Mouse (Mus musculus): Measurements from ENCODE around the gene Tle1.
A peak's percentile ranks its signal among the peaks of the same experiment; 100 is the strongest.

Tle1 gene

DNA sequence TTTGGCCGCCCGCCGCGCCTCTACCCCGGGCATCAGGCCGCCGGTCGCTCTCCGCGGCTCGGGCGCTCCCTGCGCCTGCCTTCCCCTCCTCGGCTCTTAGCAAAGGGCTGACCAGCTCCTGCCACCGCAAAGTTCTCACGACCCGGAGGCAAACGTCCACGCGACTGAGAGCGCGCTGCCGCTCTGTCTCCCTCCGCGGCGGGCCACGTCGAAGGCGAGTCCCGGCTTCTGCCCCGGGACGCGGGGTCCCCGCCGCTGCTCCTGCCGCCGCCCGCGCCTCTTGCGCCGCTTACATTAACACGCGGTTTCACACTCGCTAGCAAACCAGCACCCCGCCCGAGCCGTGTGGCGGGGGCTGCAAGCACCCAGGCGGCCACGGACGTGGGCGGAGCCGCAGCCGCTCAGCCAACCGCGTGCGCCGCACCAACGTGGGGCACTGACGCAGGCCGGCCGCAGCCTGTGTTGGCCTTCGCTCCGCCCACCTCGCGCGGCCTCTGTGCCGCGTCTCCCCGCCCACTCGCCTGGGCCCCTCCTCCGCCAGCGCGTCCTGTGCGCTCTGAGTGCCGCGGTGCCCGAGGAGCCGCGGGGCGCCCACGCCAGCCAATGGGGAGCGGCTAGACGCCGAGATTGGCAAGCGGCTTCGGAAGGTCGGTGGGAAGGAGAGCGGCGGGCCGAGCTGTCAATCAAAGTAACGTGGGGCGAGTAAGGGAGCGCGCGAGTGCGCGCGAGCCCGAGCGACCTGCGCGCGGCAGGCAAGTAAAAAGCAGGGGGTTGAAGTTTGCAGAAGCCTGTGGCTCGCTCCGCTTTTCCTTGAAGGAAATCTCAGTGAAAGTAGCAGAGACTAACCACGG, at the start of gene Tle1:
Gene Tle1 (minus strand): TSS at position 361 of the 851 bp plus-strand sequence.
- DNase-seq (ENCODE audit: inconsistent ontology term), result peak; percentile 100

DNA sequence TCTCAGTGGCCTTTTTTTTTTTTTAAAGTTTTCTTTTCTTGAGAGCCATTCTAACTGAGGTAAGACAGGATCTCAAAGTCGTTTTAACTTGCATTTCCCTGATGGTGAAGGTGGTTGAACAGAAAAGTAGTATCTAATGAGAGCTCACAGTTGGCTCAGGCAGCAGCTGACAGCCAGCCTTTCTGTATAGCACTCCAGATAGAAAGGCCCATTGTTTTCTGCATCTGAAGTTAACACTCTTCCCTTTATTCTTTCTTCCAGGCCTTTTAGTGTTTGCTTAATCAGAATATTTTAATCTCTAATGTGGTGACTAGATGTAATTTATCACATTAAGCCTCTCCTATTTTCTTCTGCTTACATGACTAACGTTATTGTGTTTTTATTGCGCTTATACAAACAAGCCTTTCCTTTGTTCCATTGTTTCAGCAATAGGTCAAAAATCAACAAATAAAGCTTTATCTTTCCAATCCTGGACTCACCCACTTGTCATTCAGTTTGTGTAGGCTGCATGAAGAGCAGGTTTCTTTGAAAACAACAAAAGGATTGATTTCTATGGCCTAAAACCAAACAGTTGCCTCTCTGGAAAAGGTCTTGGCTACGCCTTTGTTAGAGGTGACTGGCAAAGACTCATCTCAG, 33.0 kb upstream of the Tle1 start:
- DNase-seq (ENCODE audit: inconsistent ontology term), result peak; percentile 30

- DNase-seq (ENCODE audit: inconsistent ontology term), result no peak
Measured at GRCm38 (mm10) chr4:72232206-72232605, 31.5 kb upstream of the Tle1 start.

- no peak for DNase-seq (ENCODE audit: inconsistent ontology term)
Measured at GRCm38 (mm10) chr4:72230832-72231231, 30.1 kb upstream of the Tle1 start.

GRCm38 (mm10) chr4:72221629-72222028, 20.9 kb upstream of the Tle1 start:
- no peak for DNase-seq (ENCODE audit: inconsistent ontology term)

DNA sequence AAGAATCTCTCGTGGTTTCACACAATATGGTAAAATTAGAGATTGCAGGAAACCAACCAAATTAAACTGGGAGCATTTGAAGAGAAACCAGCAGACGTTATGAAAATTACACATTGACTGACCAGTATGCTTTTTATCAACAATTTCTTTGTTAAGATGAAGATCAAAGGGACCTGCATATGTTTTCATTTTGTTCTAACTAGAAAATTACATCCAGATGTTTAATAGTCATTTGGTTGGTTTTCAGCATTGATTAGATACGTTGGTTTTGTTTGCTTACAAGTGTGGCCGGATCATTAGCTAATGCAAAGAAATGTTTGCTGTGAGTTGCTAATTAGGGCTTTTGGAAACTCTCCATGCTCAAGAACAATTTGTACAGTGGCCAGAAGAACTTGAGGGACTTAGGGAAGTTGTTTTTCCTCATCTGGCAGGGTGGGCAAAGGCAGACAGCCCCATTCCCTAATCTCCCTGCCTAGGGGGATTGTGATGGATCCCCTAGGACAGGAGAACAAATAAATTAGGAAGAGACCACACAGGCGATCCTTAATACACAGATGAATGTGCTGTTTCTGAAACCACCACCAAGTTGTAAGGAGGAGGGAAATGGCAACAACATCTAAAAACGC, 3.8 kb upstream of the Tle1 start:
- no peak for DNase-seq (ENCODE audit: inconsistent ontology term)

- DNase-seq (ENCODE audit: inconsistent ontology term), result peak; percentile 76
Measured at GRCm38 (mm10) chr4:72201521-72201991, 837 bp upstream of the Tle1 start.

DNA sequence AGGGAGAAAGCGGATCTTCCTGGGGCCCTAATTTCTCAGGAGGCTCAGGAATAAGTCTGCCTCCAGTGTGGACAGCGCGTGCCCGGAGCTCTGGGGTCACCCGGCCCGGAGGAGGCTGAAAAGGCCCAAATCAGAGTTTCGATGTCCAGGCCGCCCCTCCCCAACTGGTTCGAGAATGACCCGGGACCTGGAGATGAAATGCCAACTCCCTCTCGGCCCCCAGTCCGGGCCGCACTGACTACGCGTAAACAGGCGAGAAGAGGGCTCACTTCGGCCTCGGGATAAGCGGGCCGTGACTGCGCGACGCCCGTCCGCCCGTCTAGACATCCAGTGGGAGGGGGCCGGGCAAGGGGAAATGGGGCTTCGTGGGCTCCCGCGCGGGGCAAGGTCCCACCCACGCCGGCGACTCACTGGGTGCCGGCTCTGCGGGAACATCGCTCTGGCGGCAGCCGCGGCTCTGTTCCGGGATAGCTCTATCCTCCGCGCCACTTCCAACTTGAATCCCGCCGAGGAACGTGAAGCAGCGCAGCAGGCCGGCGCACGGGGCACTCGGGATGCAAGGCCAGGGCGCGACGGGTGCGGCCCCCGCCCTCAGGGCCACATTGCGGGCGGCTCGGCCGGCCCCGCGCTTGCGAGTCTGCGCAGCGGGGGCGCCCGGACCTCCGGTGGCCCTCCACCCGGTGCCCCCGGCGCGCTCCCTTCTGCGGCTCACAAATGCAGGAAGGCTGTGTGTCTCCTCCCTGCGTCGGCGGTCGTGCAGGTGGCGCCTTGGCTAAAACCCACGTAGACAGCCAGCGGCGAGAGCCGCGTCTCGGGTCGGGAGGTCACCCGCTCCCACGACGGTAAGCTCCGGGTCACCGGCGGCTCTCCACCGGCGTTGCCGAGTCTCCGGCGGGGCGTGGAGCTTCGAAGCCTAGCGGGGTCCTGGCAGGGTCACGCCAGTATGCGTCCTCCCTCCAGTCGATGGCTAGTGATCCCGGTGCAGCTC, 854 bp downstream of the Tle1 start:
- DNase-seq (ENCODE audit: inconsistent ontology term), result peak; percentile 74

GRCm38 (mm10) chr4:72198877-72199411, 1.8 kb downstream of the Tle1 start:
- peak; percentile 90 for DNase-seq (ENCODE audit: inconsistent ontology term)

DNA sequence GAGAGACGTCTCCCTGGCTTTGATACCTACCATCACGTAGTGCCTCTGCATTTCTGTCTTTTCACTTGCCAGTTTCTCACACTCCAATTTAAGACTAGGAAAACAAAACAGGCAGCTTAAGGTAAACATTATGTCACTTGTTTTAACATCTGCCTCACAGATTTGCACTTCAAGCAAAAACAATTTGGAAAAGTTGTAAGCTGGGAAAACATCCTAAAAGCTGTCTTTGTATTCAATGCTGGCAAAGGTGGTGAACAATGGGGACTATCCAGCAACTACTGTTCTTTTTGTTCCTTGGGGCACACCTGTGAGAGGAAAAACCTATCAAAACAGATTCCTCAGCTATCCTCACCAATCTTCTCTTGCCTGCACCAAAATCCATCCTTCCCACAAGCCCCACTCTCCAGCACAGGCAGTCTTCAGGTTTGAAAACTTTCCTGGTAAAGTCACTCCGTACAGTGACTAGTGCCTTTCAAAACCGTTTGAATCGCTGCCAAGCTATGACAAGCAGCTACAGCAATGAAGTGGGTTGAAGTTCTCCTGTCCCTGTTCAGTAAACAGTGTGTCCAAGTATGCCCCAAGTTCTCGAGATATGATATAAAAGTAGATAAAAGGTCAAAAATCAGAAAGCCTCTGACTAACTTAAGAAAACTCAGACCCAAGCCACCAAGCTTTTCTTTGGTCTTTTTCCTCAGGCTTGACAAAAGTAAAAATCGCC, 2.7 kb downstream of the Tle1 start:
- peak; percentile 66 for DNase-seq (ENCODE audit: inconsistent ontology term)

- DNase-seq (ENCODE audit: inconsistent ontology term), result peak; percentile 61
Measured at GRCm38 (mm10) chr4:72195116-72195835, 5.4 kb downstream of the Tle1 start.

DNA sequence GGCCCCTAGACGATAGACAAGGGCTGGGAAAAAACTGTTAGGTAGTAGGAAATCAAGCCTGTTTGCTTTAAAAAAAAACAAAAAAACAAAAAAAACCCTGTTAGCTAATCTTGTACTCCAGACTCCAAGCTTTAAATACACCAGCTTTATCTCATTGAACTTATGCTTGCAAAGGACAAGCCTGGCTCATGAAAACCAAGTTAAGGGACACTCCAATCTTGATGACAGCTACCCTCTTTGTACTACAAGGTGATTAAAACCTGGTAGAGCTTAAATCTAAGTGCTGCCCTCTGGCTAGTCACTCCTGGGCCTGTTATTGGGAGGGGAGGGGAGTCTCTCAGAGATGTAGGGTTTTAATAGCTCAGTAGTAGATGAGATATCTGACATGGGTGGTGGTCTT, 7.4 kb downstream of the Tle1 start:
- no peak for DNase-seq (ENCODE audit: inconsistent ontology term)

- DNase-seq (ENCODE audit: inconsistent ontology term), result no peak
Measured at GRCm38 (mm10) chr4:72184476-72184875, 16.2 kb downstream of the Tle1 start.

DNA sequence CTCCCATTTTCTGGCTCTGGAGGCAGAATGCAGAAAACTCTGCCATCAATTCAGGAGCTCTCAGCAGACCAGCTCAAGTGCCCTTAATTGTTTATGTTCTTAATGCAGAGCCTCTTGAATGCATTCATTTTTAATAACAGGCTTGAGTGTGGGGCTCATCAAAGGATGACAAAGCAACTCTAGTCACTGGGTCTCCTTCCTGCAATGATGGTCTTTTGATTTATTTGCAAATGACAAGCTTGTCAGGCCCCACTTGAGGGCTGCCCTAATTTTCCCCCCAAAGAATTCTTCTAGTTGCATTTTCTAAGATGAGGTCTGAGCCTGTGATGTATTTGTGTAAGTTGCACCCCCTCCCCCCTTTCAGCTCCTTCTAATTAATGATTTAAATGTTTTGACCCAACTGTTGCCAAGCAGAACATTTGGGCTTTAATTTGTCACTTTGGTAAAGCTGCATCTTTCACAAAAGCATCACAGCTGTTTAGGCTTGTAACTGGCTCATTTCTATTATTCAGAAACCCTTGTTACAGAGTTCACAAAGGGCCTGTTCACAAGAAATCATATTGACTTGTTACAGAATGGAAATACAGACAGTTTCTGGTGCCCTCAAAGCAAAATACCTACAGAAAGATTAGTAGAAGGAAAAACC, 18.3 kb downstream of the Tle1 start:
- DNase-seq (ENCODE audit: inconsistent ontology term), result no peak

DNA sequence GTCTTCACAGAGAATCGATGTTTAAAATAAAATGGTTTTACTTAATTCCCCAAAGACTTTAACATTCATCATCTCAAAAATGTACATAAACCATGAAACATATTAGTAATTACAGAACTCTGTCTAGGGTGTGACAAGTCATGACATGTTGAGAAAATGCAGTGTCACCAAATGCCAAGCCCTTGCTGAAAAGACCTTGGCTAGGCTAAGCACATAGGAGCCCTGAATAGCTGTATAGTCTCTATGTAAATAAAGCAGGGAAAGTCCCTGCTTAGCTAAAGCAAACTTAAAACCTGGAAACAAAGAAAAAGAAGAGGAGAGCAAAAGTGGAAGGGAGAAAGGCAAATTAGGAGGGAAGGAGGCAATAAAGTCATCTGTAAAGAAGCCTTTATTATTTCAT, 24.8 kb downstream of the Tle1 start:
- no peak for DNase-seq (ENCODE audit: inconsistent ontology term)

DNA sequence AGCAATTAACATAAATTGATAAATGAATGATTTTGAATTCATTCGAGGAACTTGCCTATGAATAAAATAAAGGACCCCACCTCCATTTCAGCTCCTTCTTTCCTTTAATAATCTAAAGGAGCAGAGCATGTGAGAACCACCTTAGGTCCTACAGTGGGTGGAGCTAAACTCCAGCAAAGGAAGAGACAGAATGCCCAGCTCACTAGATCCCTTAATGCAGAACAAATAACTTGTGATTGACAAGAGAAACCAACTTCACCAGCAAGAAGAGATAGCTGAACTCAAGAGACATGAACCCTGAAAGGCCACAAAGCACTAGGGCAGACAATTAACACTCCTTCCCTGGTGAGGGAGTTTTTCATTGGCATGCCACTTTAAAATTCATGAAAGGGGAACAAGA, 32.5 kb downstream of the Tle1 start:
- no peak for DNase-seq (ENCODE audit: inconsistent ontology term)

GRCm38 (mm10) chr4:72167761-72168229, 32.9 kb downstream of the Tle1 start:
- peak; percentile 93 for DNase-seq (ENCODE audit: inconsistent ontology term)

DNA sequence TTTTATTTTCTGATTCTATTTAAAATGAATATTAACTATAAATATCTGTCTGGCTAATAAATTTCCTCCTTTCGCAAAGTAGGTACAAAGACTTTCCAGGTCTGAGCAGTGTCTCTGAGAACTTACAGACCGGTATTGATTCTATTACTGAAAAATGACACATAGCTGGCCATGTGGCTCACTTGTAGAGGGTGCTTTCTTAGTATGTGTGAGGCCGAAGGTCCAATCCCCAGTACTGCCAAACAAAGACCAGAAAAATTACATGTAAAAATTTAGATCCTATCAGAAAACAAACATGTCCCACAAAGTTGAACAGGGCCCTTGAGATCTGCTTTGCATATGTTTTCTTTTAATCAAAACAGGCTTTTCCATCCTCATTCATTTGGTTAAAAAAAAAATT, 33.5 kb downstream of the Tle1 start:
- DNase-seq (ENCODE audit: inconsistent ontology term), result no peak

GRCm38 (mm10) chr4:72166561-72166960, 34.2 kb downstream of the Tle1 start:
- DNase-seq (ENCODE audit: inconsistent ontology term), result no peak

Measured in Muller cell, postnatal 12 days (primary cell).